Mouse (Mus musculus) cerebellum, adult 2 months (tissue): ENCODE data around the gene Ptprcap. TPM values are rescaled to one million over a fixed set of nuclear protein-coding genes. Genes with fewer than 3 reads are reported as not detected.

Source experiments
- DNase-seq, 2 experiments: peaks; one replicate each; pipeline ENCODE4 v3.0.0; 2021
- H3K27ac ChIP-seq: fragments of 200-500 bp; 2 replicates; pipeline ENCODE4 v1.5.1; 2012; ENCODE audit warnings: low read length, control low read depth, inconsistent platforms; ENCODE audit not compliant: insufficient read depth
- H3K27me3 ChIP-seq: fragments of 200-500 bp; 2 replicates; pipeline ENCODE4 v1.6.1; 2012; ENCODE audit warnings: inconsistent platforms, mild to moderate bottlenecking, low read length, moderate library complexity; ENCODE audit not compliant: control insufficient read depth, insufficient read depth
- H3K4me1 ChIP-seq: fragments of 200-500 bp; 2 replicates; pipeline ENCODE4 v1.6.1; 2011; ENCODE audit warnings: low read length; ENCODE audit not compliant: control insufficient read depth, insufficient read depth
- H3K4me3 ChIP-seq: fragments of 200-500 bp; replicated peaks from 2 replicates; pipeline ENCODE3; 2011; ENCODE audit warnings: mild to moderate bottlenecking, low read depth, low read length, control low read depth; ENCODE audit not compliant: insufficient read depth
- CTCF ChIP-seq: fragments of 200-500 bp; IDR thresholded peaks from 2 replicates; pipeline ENCODE4 v1.5.1; 2011; ENCODE audit warnings: low read depth, mild to moderate bottlenecking, control low read depth, low read length, moderate library complexity, borderline replicate concordance; ENCODE audit not compliant: insufficient read depth
- POLR2A ChIP-seq: fragments of 200-500 bp; IDR thresholded peaks from 2 replicates; pipeline ENCODE4 v1.6.1; 2011; ENCODE audit warnings: low read length, control low read depth, borderline replicate concordance; ENCODE audit not compliant: insufficient read depth
- WGBS: fragments of 180-500 bp; shearing (Covaris S2); methylation state at CpG from one replicate; pipeline ENCODE4 v1.1.7; 2018; 5-methylcytosine and 5-hydroxymethylcytosine counted together
- polyA plus RNA-seq: library from polyadenylated mRNA; depleted of rRNA; stranded (reverse); fragments of >200 nt; gene quantifications from 2 replicates; pipeline ENCODE4 v1.2.3, GENCODE M21; 2012; rRNA removed

Gene Ptprcap
- polyA plus RNA-seq, result 0.98 and 1.2 TPM in 2 replicates

DNA sequence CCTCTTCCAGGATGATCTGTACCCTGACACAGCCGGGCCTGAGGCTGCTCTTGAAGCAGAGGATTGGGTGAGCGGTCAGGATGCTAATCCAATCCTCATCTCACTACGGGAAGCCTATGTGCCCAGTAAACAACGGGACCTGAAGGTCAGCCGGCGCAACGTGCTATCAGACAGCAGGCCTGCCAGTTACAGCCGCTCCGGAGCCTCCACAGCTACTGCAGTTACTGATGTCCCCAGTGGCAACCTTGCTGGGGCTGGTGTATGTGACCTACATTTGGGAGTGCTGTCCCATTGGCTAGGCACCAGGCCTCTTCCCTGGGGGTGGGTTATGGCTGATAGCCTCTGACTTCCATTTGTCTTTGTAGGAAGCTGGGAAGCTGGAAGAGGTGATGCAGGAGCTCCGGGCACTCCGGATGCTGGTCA, at the start of gene Ptprcap:
Gene Ptprcap, plus strand, starts transcription at position 373 of the 423 bp plus-strand sequence.
- WGBS, result 6% methylated on average over 11 of the region's 11 CpGs
- DNase-seq, result peak; percentile 80 to 83
- no peaks in the 10 kb centered on the region for H3K27me3 ChIP-seq
- peaks cover 32% of the 10 kb centered on the region for H3K4me1 ChIP-seq
- H3K27ac ChIP-seq, result peak within 1 kb of the TSS; percentile 69
- H3K4me3 ChIP-seq, result peak within 1 kb of the TSS; percentile 6
- TF ChIP-seq POLR2A (peak; percentile 42; the same call in 1 of the 2 replicates), CTCF (no peak)

GRCm38 (mm10) chr19:4103792-4104191, 49.6 kb upstream of the Ptprcap start:
- Histone ChIP-seq H3K27ac (peak overlapping the region; percentile 83; the same call in 1 of the 2 replicates), H3K4me3 (no peak overlapping the region), H3K4me1 (peaks cover 31% of the 10 kb centered on the region), H3K27me3 (no peaks in the 10 kb centered on the region)
- 65% methylated on average over 3 of the region's 3 CpGs for WGBS
- no peak for DNase-seq
- TF ChIP-seq POLR2A, result no peak
- no peak for TF ChIP-seq CTCF

DNA sequence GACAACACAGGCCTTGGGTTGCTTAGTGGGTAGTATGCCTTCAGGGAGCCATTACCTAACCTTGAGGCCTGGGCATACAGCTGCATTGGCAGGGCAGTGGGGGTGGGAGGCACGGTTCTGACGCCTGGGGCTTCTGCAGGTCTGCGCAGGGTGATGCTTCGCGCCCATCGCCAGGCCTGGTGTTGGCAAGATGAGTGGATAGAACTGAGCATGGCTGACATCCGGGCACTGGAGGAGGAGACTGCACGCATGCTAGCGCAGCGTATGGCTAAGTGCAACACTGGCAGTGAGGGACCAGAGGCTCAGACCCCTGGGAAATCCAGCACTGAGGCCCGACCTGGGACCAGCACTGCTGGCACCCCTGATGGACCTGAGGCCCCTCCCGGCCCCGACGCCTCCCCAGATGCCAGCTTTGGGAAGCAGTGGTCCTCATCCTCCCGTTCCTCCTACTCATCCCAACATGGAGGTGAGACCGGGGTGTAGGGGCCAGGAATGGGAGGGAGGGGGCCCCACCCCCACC, 48.7 kb upstream of the Ptprcap start:
- Histone ChIP-seq H3K27ac (no peak overlapping the region), H3K4me3 (no peak overlapping the region)
- WGBS, result 81% methylated on average over 16 of the region's 16 CpGs

GRCm38 (mm10) chr19:4106654-4107053, 46.8 kb upstream of the Ptprcap start:
- TF ChIP-seq CTCF (no peak), POLR2A (no peak)
- Histone ChIP-seq H3K4me1 (peaks cover 35% of the 10 kb centered on the region), H3K27me3 (no peaks in the 10 kb centered on the region), H3K4me3 (no peak overlapping the region), H3K27ac (no peak overlapping the region)
- no peak for DNase-seq
- WGBS, result 85% methylated on average over 14 of the region's 14 CpGs

More for the DNA sequence above, 48.7 kb upstream of the Ptprcap start:
- DNase-seq, result no peak
- H3K27me3 ChIP-seq, result no peaks in the 10 kb centered on the region
- H3K4me1 ChIP-seq, result peaks cover 26% of the 10 kb centered on the region
- TF ChIP-seq POLR2A (no peak), CTCF (no peak)

DNA sequence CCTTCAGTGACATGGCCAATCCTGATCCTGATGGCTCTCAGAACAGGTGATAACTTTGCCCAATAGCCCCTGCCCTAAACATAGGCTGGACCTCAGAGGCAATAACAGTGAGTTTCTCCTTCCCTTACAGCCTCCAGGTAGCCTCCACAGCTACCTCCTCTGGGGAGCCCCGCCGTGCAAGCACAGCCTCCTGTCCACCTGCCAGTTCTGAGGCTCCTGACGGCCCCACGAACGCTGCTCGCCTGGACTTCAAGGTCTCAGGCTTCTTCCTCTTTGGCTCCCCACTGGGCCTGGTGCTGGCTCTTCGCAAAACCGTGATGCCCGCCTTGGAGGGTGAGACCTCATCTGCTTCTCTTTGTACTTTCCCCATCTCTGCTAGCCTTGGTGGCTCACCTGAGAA, 44.9 kb upstream of the Ptprcap start:
- Histone ChIP-seq H3K27ac (no peak overlapping the region), H3K4me3 (no peak overlapping the region), H3K27me3 (no peaks in the 10 kb centered on the region), H3K4me1 (peaks cover 40% of the 10 kb centered on the region)
- WGBS, result 53% methylated on average over 9 of the region's 9 CpGs
- no peak for DNase-seq
- TF ChIP-seq CTCF (no peak), POLR2A (no peak)

DNA sequence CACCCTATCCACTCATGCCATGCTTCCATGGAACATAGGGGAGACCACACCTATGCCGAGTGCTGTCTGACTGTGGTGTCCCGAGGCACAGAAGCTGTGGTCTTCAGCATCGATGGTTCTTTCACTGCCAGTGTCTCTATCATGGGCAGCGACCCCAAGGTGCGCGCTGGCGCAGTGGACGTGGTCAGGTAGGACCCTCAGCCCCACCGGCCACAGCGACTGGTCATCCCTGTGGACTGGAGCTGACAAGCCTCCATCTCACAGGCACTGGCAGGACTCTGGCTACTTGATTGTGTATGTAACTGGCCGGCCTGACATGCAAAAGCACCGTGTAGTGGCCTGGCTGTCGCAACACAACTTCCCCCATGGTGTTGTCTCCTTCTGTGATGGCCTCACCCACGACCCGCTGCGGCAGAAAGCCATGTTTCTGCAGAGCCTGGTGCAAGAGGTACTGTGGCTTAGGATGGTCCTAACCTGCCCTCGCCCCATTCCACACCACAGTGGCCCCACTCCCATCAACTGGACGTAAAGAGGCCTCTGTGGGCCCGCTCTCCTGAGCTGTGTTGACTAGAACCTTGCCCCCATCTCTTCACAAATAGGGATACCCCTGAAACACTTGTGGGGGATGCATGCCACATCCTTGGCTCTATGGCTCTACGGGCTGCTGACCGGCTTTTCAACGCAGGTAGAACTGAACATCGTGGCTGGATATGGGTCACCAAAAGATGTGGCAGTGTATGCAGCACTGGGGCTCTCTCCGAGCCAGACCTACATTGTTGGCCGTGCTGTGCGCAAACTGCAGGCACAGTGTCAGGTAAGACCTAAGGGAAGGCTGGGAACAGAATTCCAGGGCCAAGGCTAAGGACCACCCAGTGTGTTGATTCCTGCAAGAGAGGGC, 41.1 kb upstream of the Ptprcap start:
- peak overlapping the region; percentile 82 for H3K27ac ChIP-seq
- no peak for TF ChIP-seq CTCF
- TF ChIP-seq POLR2A, result no peak
- peaks cover 51% of the 10 kb centered on the region for H3K4me1 ChIP-seq
- 83% methylated on average over 26 of the region's 26 CpGs for WGBS
- no peak for DNase-seq
- no peak overlapping the region for H3K4me3 ChIP-seq
- no peaks in the 10 kb centered on the region for H3K27me3 ChIP-seq

- H3K27ac ChIP-seq, result peak overlapping the region; percentile 82
- WGBS, result 6% methylated on average over 13 of the region's 13 CpGs
- no peak overlapping the region for H3K4me3 ChIP-seq
- no peaks in the 10 kb centered on the region for H3K27me3 ChIP-seq
- TF ChIP-seq POLR2A, result no peak; the same call in 1 of the 2 replicates
- no peak for TF ChIP-seq CTCF
- DNase-seq, result peak; percentile 97 to 99
- H3K4me1 ChIP-seq, result peaks cover 51% of the 10 kb centered on the region
These were observed 40.1 kb upstream of the Ptprcap start for GRCm38 (mm10) chr19:4113186-4113805.
